Mouse (Mus musculus) bone marrow macrophage, adult 2 months (primary cell): ENCODE results near the gene Dennd1a.

Source experiments
- CTCF ChIP-seq: IDR thresholded peaks from 2 replicates; pipeline ENCODE4 v1.5.1; 2012; ENCODE audit warnings: low read depth, mild to moderate bottlenecking, low read length, moderate library complexity
- POLR2A ChIP-seq: IDR thresholded peaks from 2 replicates; pipeline ENCODE4 v1.6.1; 2012; ENCODE audit warnings: mild to moderate bottlenecking, low read depth, low read length, borderline replicate concordance

GRCm38 (mm10) chr2:37815676-37816075 lies 471.5 kb downstream of the Dennd1a start:
- TF ChIP-seq POLR2A (no peak), CTCF (peak; percentile 67)
